Comparison of ENCODE assay signal across 20 mouse cellular contexts in genomic region chr17:26255313-26255712, GRCm38 (mm10). TPM values are rescaled to one million over a fixed set of nuclear protein-coding genes. Genes with fewer than 3 reads are reported as not detected.
"Had no signal": no experiment of that assay in that cellular context is flagged by ENCODE, and none has a peak within 500 bp of the region (broad histone marks: within the 10 kb centered on the region; RNA-seq: fewer than 3 reads in every experiment).

No protein-coding gene starts in this region.

- H3K4me3 ChIP-seq: midbrain, embryonic 15.5 days; neural tube, embryonic 13.5 days; neural tube, embryonic 15.5 days had no signal

- H3K27me3 ChIP-seq: midbrain, embryonic 13.5 days; midbrain, embryonic 15.5 days; neural tube, embryonic 13.5 days; neural tube, embryonic 15.5 days had no signal

- DNase-seq: lung, adult 18-20 months; lung, embryonic 14.5 days; lung, postnatal 10 days; lung, postnatal 4 days; retina, postnatal 1 day; right cerebral cortex, adult 18-20 months; right cerebral cortex, postnatal 25 days; right cerebral cortex, postnatal 4 days; spleen, adult 18-20 months; thymus, adult 18-20 months; thymus, postnatal 14 days; thymus, postnatal 36 days had no signal

- ATAC-seq: midbrain, embryonic 13.5 days; midbrain, embryonic 15.5 days had no signal

- H3K27ac ChIP-seq: midbrain, embryonic 10.5 days; midbrain, embryonic 13.5 days; midbrain, embryonic 15.5 days; neural tube, embryonic 13.5 days; neural tube, embryonic 15.5 days had no signal

- H3K9me3 ChIP-seq: midbrain, embryonic 10.5 days; midbrain, embryonic 13.5 days; midbrain, embryonic 15.5 days; neural tube, embryonic 13.5 days; neural tube, embryonic 15.5 days had no signal

- H3K9ac ChIP-seq: lung, embryonic 14.5 days; midbrain, embryonic 13.5 days; midbrain, embryonic 15.5 days; neural tube, embryonic 13.5 days; neural tube, embryonic 15.5 days had no signal

RNA-seq across cellular contexts. Expression of gene Arhgdig, which starts 47.7 kb away (rescaled TPM):
- total RNA-seq: megakaryocyte, adult 5-6 weeks had no signal

RNA-seq across cellular contexts. Expression of gene Rgs11, which starts 52.6 kb away (rescaled TPM):
- total RNA-seq: megakaryocyte-erythroid progenitor cell, adult 5-6 weeks had no signal

RNA-seq across cellular contexts. Expression of gene Pdia2, which starts 56.4 kb away (rescaled TPM):
- polyA plus RNA-seq: midbrain, embryonic 13.5 days; neural tube, embryonic 13.5 days; thymus, postnatal 0 days had no signal
